Mouse (Mus musculus) Patski (cell line): ENCODE results near the gene Cbx6. TPM values are rescaled to one million over a fixed set of nuclear protein-coding genes. Genes with fewer than 3 reads are reported as not detected.

Experiments used
- ATAC-seq: fragments of 100-300 bp; one replicate; pipeline ENCODE4 v1.8.0; 2021
- CTCF ChIA-PET: fragments of 350-600 bp; sonication (Branson Sonifier 250); formaldehyde crosslinking; loops from one replicate; lab custom pipeline; 2022; ENCODE audit warnings: inconsistent platforms; lab: Charles Lee
- POLR2A ChIA-PET: fragments of 350-600 bp; sonication (Branson Sonifier 250); formaldehyde crosslinking; loops from one replicate; lab custom pipeline; 2022; ENCODE audit warnings: antibody characterized with exemption, inconsistent platforms; lab: Charles Lee
- DNase-seq: peaks from one replicate; pipeline ENCODE4 v3.0.0-alpha.2; 2011; ENCODE audit warnings: low read depth, low spot score
- H3K27me3 ChIP-seq: fragments of 371-371 bp; one replicate; pipeline ENCODE4 v1.5.1; 2021
- CTCF ChIP-seq: fragments of 100-300 bp; IDR thresholded peaks from one replicate; pipeline ENCODE4 v1.5.1; 2021
- in situ Hi-C: fragments of 300-500 bp; cut with MboI; formaldehyde crosslinking; loops from 3 replicates; pipeline ENCODE4 v1.11.1; 2018; ENCODE audit warnings: low pct_unique_long_range_greater_than_20kb, mixed read lengths
- polyA plus RNA-seq: library from polyadenylated mRNA; unstranded; gene quantifications from one replicate; pipeline ENCODE4 v1.2.3, GENCODE M21; 2021

Cbx6 gene
- polyA plus RNA-seq, 1 experiment from 2014 or later, result 75.9 TPM

DNA sequence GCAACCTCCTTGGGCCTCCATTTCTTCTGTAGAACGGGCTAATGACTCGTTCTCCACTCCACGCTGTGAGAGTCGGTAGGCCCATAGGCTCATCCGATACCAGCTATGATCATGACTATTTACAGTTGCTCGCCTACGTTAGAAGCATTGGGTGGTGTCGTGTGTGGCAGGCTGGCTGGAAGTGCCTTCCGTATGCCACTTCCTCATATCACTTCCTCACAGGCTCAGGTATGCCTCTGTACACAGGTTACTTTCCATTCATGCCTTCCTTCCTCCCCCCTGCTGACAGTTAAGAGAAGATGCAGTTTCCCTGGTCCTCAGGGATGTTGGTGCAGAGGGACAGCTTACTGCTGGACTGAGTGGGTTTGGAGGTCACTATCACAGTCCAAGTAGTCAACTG, 41.4 kb downstream of the Cbx6 start:
- H3K27me3 ChIP-seq, result no peaks in the 10 kb centered on the region
- no peak for TF ChIP-seq CTCF
- DNase-seq, result no peak
- ATAC-seq, result no peak
- CTCF ChIA-PET, result no interaction called here
- POLR2A ChIA-PET, result no interaction called here
- in situ Hi-C loops, result no loop called here

DNA sequence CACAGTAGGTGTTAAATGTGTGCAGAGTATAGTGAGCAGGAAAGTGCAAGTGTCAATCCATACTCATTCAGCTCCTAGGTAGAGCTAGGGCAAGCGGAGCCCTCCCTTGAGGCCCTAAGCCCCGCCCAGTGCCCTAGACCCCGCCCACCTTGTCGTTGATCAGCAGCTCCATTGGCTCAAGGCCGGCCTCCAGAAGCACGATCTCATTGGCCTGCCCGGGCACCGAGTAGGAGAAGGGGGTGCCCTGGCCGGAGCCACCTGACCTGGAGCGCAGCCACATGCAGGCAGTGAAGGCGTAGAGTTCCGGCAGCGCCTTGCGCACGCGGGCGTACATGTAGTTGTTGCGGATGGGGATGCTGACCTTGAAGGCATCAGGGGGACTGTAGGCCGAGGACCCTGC, 42.0 kb downstream of the Cbx6 start:
- no peaks in the 10 kb centered on the region for H3K27me3 ChIP-seq
- DNase-seq, result no peak
- ChIA-PET CTCF (no interaction called here), POLR2A (no interaction called here)
- in situ Hi-C loops, result no loop called here
- no peak for TF ChIP-seq CTCF
- ATAC-seq, result no peak

DNA sequence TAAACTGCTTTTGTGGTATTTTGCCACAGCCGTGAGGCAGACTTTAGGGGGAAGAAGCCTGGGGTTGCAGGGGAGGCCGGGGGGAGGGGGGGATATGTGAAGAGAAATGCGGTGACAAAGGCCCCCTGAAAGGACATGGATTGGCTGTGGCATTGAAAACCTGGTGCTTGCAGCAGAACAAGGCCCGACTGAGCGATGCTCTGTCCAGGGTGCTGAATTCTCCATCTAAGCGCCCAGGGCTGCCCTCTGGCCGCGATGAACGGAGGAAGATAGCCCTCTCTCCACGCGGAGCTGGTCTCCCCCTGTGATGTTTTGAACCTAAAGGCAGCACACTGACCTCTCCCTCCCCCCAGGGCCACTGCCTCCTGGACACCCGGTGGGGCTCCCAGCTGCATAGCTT, 43.0 kb downstream of the Cbx6 start:
- POLR2A ChIA-PET, result no interaction called here
- CTCF ChIA-PET, result no interaction called here
- TF ChIP-seq CTCF, result no peak
- no peak for ATAC-seq
- H3K27me3 ChIP-seq, result peaks cover 4% of the 10 kb centered on the region
- in situ Hi-C loops, result no loop called here
- no peak for DNase-seq

DNA sequence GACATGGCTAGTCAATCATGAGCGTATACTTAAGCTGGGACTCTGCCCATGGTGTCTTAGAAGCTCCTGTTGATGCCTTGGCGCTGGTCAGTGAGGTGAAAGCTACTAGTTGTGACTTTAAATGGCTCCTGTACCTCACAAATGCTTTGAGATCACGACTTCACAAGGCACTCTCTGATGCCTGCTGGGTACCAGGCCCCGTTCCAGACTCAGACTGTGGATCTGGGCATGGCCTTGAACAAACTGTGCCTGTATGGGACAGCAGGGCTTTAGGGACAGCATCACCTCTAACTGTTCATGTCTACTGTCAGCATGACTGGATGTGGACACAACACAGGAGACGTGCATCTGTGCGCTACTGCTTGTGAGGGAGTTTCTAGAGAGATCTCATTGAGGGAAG, 43.6 kb downstream of the Cbx6 start:
- no peak for TF ChIP-seq CTCF
- ATAC-seq (no peak), DNase-seq (no peak)
- peaks cover 6% of the 10 kb centered on the region for H3K27me3 ChIP-seq
- in situ Hi-C loops, result no loop called here
- CTCF ChIA-PET, result no interaction called here
- POLR2A ChIA-PET, result no interaction called here

DNA sequence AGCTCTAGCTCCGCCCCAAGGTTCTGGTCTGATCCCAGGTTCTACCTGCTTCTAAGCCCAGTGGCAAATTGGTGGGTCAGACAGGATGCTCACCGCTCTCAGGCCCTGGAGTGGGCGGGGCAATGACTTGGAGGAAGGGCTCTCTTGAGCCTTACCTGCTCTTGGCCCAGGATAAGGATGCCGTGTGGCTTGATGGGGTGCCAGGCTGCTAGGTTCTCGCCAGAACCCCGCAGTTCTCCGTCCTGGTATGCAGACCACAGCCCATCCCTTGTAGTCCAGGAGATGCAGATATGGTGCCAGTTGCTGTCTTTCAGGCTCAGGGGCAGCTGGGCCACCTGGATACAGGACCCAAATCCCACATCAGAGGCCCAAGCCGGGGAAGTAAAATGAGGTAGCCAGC, 44.4 kb downstream of the Cbx6 start:
- CTCF ChIA-PET, result no interaction called here
- TF ChIP-seq CTCF, result no peak
- ATAC-seq (no peak), DNase-seq (no peak)
- H3K27me3 ChIP-seq, result peaks cover 12% of the 10 kb centered on the region
- POLR2A ChIA-PET, result no interaction called here
- in situ Hi-C loops, result no loop called here

DNA sequence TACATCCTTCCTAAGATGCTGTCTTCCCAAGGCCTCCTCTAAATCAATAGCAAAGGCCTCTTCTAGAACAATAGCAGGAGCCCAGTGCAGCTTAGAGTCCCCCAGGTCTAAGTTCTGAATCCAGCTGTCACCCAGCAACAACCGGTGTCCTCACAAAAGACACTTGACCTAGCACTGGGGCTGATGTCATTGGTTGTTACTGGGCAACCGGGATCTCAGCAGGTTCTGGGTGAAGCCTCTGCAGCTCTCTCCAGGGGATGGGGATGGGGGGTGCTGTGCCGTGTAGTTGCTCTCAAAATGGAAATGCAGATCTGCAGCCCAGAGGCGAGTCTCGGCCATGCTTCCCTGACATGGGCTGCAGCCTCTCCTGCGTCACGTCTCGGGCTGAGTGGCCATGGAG, 46.7 kb downstream of the Cbx6 start:
- CTCF ChIA-PET, result no interaction called here
- no peak for TF ChIP-seq CTCF
- DNase-seq (no peak), ATAC-seq (no peak)
- in situ Hi-C loops, result no loop called here
- H3K27me3 ChIP-seq, result peaks cover 14% of the 10 kb centered on the region
- POLR2A ChIA-PET, result no interaction called here

DNA sequence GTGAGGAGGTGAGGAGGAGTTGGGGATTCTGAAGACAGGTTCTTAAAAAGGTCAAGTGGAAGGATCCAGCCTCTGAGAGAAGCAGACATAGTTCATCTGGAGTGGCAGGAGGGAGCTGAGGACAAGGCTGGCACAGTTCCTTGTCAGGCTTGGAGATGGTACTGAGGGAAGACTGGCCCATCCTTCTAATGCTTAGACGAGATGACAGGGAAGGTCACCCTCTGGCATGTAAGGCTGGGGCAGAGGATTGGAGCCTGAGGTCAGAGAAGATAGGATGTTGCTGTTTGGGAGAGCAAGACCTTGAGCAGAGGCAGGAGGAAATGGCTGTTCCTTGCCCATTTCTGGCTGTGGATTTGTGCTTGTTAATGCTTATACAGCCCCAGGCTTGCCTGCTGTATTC, 49.4 kb downstream of the Cbx6 start:
- no peak for TF ChIP-seq CTCF
- in situ Hi-C loops, result no loop called here
- DNase-seq (no peak), ATAC-seq (no peak)
- CTCF ChIA-PET, result no interaction called here
- POLR2A ChIA-PET, result no interaction called here
- peaks cover 26% of the 10 kb centered on the region for H3K27me3 ChIP-seq

DNA sequence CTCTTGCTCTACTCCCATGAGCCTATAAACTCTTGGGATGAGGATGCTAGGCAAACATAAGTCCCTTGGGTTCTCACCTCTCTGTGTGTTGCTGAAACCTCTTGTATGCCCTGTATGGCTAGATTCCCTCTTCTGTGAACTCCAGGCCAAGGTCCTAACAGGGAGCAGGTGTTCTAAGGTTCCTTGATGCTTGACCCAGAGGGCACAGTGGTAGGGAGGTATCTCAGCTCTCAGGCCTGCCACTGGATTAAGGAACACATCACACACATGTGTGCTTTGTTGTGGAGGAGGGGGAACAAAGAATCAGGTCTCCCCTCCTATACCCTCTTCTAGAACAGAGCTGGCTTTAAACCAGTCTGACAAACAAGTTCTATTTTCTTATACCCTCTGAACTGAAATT, 56.7 kb downstream of the Cbx6 start, which contains the start of gene Dnal4:
Dnal4 (minus strand) TSS at position 101 of the 400 bp plus-strand sequence.
- in situ Hi-C loops, result no loop called here
- ChIA-PET POLR2A (no interaction called here), CTCF (interaction anchor here (1.9 kb wide), 1 partner anchor 53 kb away, joined by 5 read pairs; no protein-coding TSS in a partner anchor)
- ATAC-seq, result no peak
- no peak for TF ChIP-seq CTCF
- DNase-seq, result no peak
- H3K27me3 ChIP-seq, result peaks cover 12% of the 10 kb centered on the region

DNA sequence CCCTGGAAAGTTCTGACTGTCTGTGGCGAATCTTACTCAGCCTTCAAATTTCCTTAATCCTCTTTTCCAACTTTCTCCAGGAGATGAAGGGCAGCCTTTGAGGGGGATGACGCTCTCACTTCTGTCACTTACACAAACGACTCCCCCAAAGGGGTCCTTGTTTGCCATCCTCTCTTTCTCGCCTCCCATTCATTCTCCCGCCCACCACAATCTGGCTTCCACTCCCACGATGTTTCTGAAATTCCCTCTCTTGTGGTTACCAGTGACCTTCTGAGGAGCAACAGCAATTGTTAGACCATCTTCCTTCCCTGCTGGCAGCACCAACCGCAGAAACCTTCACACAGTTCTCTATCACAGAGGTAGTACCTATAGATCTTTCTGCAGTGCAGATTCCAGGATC, 58.8 kb downstream of the Cbx6 start:
- ATAC-seq (no peak), DNase-seq (no peak)
- no peaks in the 10 kb centered on the region for H3K27me3 ChIP-seq
- TF ChIP-seq CTCF, result no peak
- ChIA-PET POLR2A (no interaction called here), CTCF (interaction anchor here (1.2 to 1.4 kb wide), 2 partner anchors 20 to 23 kb away, joined by 3 read pairs; no protein-coding TSS in a partner anchor)
- in situ Hi-C loops, result no loop called here

DNA sequence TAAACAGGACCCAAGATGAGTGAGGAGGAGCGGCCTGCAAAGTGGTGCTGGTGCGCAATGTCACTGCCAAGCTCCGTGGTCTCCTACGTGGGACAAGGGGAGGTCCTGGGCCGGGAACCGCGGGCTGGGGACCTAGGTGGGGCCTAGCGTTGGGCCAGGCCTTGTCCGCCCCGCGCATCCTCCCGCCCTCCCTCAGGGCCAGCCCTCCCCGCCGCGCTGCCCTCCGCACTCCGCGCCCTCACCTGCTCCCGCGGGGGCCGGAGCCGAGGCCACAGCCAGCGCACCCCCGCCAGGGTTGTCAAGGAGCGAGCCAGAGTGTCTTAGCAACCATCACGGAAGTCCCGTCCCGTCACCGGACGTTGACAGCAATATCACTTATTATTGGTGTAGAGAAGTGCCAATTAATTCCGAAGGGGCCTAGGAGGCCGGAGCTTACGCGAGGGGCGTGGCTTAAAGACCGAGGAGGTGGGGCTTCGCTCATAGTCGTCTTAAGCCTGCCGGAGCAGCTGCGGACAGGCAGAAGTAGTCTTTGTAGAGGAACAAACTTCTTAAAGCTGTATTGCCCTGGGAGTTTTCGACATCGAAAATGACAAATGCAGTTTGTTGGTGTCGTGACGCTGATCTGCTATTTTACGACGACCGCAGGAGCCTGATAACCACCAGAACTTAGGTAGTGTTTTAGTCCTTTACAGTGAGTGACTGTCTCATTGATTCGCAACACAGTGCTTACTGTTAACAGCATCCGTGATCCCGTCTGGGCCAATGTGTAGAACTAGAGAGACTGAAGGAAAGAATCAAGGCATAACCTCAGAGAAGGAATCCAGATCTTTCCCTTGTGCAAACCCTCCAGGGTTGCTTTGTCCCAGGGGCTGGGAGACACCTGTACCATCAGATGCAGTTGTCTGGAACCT, 60.1 kb downstream of the Cbx6 start:
- no peaks in the 10 kb centered on the region for H3K27me3 ChIP-seq
- TF ChIP-seq CTCF, result no peak
- in situ Hi-C loops, result loop anchor here (5.0 kb wide), 1 partner anchor 103 kb away; no protein-coding TSS in a partner anchor
- POLR2A ChIA-PET, result interaction anchor here (0.8 to 1.5 kb wide), 2 partner anchors 10 to 22 kb away, joined by 4 to 6 read pairs; no protein-coding TSS in a partner anchor
- CTCF ChIA-PET, result interaction anchor here (1.2 kb wide), 1 partner anchor 21 kb away, joined by 3 read pairs; no protein-coding TSS in a partner anchor
- ATAC-seq, result peak; percentile 87
- peak; percentile 97 for DNase-seq

Other genes with a start within 250 kb of the Cbx6 start
- gene Dmc1, start 229.6 kb downstream of the Cbx6 start, polyA plus RNA-seq, result 0.15 TPM
- 4.6 TPM for gene Fam227a, start 175.7 kb downstream of the Cbx6 start, polyA plus RNA-seq
- 46.0 TPM for gene Cby1, start 175.5 kb downstream of the Cbx6 start, polyA plus RNA-seq
- 201 TPM for gene Tomm22, start 163.8 kb downstream of the Cbx6 start, polyA plus RNA-seq
- gene Josd1, start 146.8 kb downstream of the Cbx6 start, polyA plus RNA-seq, result 43.4 TPM
- 33.4 TPM for gene Gtpbp1, start 143.8 kb downstream of the Cbx6 start, polyA plus RNA-seq
- 69.6 TPM for gene Sun2, start 92.2 kb downstream of the Cbx6 start, polyA plus RNA-seq
- gene Dnal4, start 56.8 kb downstream of the Cbx6 start, polyA plus RNA-seq, result 76.8 TPM
- 6.6 TPM for gene Nptxr, start 29.9 kb downstream of the Cbx6 start, polyA plus RNA-seq
- gene Npcd, start 451 bp downstream of the Cbx6 start, polyA plus RNA-seq, result 2.1 TPM
- 10.5 TPM for gene Apobec3, start 57.0 kb upstream of the Cbx6 start, polyA plus RNA-seq
- 8.9 TPM for gene Cbx7, start 136.4 kb upstream of the Cbx6 start, polyA plus RNA-seq
- 96.5 TPM for gene Pdgfb, start 180.3 kb upstream of the Cbx6 start, polyA plus RNA-seq